Mouse (Mus musculus) ovary, adult 18-20 months (tissue): Measurements from ENCODE around the gene Cd248.
A peak's percentile ranks its signal among the peaks of the same experiment; 100 is the strongest.

Source experiments
- DNase-seq: peaks from one replicate; pipeline ENCODE4 v3.0.0; 2022; ENCODE audit warnings: low spot score, mixed read lengths

Gene Cd248

GRCm38 (mm10) chr19:5052166-5052822 lies 15.6 kb upstream of the Cd248 start:
- DNase-seq: peak; percentile 10

DNA sequence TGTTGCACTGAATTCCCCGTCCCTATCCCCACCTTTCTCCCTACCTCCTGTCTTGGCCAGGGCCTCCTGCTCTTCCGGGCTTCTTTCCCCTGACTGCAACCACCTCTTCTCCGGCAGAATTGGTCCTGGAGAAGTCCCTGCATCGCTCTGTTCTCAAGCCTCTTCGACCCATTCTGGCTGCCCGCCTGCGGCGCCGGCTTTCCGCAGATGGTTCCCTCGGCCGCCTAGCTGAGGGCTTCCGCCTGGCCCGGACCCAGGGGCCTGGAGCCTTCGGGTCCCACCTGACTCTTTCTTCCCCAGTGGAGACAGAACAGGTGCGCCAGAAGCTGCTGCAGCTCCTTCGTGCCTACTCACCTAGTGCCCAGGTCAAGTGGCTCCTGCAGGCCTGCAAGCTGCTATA lies 15.0 kb upstream of the Cd248 start:
- DNase-seq: no peak

- peak; percentile 7 for DNase-seq
Measured at GRCm38 (mm10) chr19:5053909-5054308, 14.0 kb upstream of the Cd248 start.

DNA sequence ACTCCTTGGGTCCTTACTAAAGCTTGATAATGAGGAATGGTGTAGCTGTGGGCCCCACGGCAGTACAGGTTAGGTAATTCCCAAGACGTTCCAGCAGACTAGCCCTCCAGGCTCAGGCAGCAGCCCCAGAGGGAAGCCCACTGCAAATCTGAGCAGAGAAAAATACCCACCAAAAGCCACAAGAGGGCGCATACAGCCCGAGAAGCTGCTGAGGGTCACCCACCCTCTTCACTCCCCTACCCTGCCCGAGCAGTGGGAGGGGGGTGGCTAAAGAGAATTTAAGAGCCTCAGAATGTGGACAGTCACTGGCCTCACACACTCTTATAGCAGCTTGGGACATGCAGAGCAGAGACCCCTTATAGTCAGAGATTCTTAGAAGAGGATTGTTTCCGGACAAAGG lies 11.6 kb upstream of the Cd248 start:
- DNase-seq: peak; percentile 5

DNA sequence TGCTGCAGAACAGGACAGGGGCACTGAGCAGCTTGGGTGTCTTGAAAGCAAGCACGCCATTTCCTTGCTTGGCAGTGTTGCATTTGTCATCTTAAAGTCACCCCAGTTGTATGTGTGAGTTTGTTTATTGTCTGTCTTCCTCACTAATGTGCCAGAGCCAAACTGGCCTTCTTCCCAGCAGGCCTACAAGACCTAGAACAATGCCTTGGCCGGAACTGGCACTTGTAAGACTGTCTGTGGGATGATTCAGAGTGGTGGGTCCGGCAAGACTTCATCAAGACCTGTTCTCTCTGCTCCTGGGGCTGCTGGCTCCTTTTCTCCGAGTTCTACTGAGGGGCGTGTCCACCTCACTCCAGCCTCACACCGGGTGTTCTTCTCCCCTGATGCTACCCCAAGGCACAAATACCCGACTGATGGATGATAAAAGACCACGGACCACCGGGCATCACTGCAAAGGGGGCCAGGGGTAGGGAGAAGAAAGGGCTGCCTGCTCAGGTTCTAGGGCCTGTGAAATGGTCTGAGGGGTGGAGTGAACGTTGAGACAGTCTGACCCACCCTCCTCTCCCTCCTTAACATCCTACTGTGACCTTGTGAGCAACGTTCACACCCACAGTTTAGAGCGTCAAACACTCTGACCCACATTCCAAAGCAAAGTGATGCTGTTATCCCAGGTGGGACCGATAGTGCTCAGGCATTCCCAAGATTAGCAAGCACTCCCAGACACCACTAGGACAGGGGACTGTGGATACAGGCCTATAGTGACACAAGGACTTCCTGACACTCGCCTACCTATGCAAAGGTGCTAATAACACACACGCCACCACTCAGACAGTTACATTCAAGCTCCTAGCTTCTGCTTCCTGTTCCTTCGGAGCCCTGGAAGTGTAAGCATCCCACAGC lies 9.8 kb upstream of the Cd248 start:
- no peak for DNase-seq

DNA sequence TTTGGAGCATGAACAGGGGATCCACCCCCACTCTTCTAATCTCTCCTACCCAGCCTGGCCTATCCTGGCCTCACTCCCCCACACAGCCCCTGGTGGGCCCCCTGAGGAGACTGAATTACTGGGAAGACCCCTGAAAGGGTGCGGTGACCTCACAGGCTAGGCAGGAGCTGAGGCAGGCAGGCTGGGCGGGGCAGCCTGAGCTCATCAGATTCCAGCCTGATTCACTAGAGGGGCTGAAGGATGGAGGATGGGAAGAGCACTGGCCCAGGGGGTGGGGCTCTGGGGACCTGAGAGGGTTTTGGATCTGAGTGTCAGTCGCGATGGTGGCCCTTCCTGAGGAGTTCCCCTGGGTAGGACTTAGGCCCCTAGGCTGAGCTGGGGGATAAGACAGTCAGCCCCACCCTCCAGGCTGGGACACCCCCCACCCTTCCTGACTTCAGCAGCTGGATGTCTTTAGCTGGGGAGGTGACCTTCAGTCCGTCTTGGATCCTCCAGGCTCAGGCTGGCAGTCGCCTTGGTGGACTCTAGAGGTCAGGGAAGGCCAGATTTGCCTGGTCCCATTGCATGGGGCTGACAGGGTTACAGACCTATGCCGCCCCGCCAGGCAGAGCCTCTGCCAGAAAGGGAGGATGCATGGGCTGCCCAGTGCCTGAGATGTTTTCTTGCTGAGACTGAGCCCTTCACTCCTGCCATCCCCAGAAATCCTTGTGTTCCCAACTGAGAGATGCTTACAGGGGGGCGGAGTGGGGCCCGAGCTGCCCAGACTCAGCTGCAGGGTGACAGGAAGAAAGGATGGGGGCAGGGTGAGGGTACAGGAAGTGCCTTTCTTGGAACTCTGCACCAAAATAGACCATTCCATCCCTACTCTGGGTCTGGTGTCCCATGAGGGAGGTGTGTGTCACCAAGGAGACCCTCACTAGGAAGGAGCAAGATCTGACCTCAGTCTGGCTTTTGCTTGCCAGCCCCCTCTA lies 8.8 kb upstream of the Cd248 start:
- DNase-seq: peak; percentile 5

- DNase-seq: peak; percentile 21
Measured at GRCm38 (mm10) chr19:5060365-5061330, 7.2 kb upstream of the Cd248 start.

- DNase-seq: no peak
Measured at GRCm38 (mm10) chr19:5062041-5062440, 5.8 kb upstream of the Cd248 start.

- no peak for DNase-seq
Measured at GRCm38 (mm10) chr19:5062446-5062845, 5.4 kb upstream of the Cd248 start.

GRCm38 (mm10) chr19:5065104-5065503 lies 2.8 kb upstream of the Cd248 start:
- no peak for DNase-seq

DNA sequence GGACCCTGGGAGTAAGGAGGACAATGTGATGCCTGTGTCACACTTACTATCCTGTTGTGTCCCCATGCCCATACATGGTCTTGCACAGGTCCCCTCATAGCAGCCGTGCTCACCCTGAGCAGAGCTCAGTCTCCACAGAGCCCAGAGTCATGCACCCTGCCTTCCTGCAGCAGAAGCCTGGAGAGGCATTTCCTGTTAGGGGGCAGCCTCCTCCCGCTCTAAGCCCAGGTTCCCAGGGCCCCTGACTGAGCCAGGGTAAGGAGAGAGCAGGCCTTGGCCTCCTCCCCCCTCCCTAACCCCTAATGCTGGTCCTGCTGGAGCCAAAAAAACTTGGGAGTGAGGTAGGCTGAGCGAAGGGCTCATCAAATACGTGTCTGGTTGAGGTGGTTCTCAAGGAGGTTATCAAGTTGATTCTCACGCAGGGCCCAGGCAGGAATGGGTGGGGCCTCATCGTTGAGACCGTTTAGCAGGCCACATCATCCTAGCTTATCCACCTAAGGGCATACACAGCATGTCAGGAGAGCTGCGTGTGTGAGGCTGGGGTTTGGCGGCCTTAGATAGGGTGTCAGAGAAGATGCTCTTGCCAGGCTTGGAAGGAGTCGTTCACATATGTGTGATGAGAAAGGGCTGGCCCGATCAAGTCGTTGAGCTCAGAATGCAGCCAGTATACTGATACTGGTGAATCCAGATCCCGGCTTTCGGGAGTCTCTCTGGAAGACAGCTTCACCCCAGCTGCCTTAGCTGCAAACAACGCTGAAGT lies 658 bp upstream of the Cd248 start:
- DNase-seq: no peak

GRCm38 (mm10) chr19:5068570-5069234 lies 824 bp downstream of the Cd248 start:
- no peak for DNase-seq

DNA sequence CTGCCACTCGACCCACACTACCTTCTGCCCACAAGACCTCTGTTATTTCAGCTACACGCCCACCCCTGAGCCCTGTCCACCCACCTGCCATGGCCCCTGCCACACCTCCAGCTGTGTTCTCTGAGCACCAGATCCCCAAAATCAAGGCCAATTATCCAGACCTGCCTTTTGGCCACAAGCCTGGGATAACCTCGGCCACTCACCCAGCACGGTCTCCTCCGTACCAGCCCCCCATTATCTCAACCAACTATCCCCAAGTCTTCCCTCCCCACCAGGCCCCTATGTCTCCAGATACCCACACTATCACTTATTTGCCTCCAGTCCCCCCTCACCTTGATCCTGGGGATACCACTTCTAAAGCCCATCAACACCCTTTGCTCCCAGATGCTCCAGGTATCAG lies 1.6 kb downstream of the Cd248 start:
- DNase-seq: no peak

- no peak for DNase-seq
Measured at GRCm38 (mm10) chr19:5069978-5070377, 2.1 kb downstream of the Cd248 start.

- DNase-seq: no peak
Measured at GRCm38 (mm10) chr19:5071077-5071476, 3.2 kb downstream of the Cd248 start.

- peak; percentile 72 for DNase-seq
Measured at GRCm38 (mm10) chr19:5071545-5072369, 3.9 kb downstream of the Cd248 start.

DNA sequence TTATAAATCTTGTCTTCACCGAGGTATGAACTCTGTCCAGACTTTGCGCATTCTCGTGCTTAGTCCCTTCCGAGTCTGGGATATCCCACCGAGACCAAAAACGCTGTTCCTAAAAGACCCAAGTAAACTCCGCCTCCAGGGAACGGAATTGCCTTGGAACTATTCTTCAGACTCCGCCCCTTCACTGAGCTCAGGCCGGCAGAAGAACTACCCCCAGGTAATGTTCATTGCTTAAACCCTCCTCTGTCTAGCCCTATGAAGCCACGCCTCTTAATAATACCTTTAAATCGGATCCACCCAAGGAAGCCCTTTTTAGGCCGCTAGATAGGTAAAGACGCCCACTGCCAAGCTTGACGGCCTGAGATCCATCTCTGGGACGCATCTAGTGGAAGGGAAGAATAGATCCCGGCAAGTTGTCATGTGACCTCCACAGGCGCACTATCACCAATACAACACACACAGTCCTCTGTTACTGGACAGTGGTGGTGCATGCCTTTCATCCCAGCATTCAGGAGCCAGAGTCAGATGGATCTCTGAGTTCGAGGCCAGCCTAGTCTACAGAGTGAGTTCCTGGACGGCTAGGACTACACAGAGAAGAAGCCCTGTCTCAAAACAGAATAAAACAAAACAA lies 4.6 kb downstream of the Cd248 start:
- DNase-seq: no peak

GRCm38 (mm10) chr19:5073028-5073427 lies 5.2 kb downstream of the Cd248 start:
- no peak for DNase-seq
